Mouse (Mus musculus) kidney, embryonic 15.5 days (tissue): ENCODE measurements around the gene Vezf1. TPM values are rescaled to one million over a fixed set of nuclear protein-coding genes. Genes with fewer than 3 reads are reported as not detected.
"Not testable (repeated sequence)": the region's sequence is repeated elsewhere in the genome, so short reads cannot be mapped to it uniquely, and the experiment has no call there.

Experiments used
- ATAC-seq: fragments of 200-750 bp; cut with Nextera tagmentation; replicated peaks from 2 replicates; pipeline ENCODE4 v1.8.0; 2017; ENCODE audit warnings: moderate TSS enrichment; ENCODE audit not compliant: low FRiP score
- H3K27ac ChIP-seq: fragments of 300-500 bp; sonication (generic); 2 replicates; pipeline ENCODE4 v1.5.1; 2015; ENCODE audit warnings: mild to moderate bottlenecking, inconsistent platforms
- H3K27me3 ChIP-seq: fragments of 300-500 bp; sonication (generic); 2 replicates; pipeline ENCODE4 v1.6.1; 2015; ENCODE audit warnings: inconsistent platforms
- H3K36me3 ChIP-seq: fragments of 300-500 bp; sonication (generic); 2 replicates; pipeline ENCODE4 v1.6.1; 2015; ENCODE audit warnings: inconsistent platforms
- H3K4me1 ChIP-seq: fragments of 300-500 bp; sonication (generic); 2 replicates; pipeline ENCODE4 v1.6.1; 2015; ENCODE audit warnings: inconsistent platforms
- H3K4me2 ChIP-seq: fragments of 300-500 bp; sonication (generic); 2 replicates; pipeline ENCODE4 v1.6.1; 2015; ENCODE audit warnings: moderate library complexity, mild to moderate bottlenecking, inconsistent platforms
- H3K4me3 ChIP-seq: fragments of 300-500 bp; sonication (generic); replicated peaks from 2 replicates; pipeline ENCODE4 v1.5.1; 2015; ENCODE audit warnings: mild to moderate bottlenecking, inconsistent platforms
- H3K9ac ChIP-seq: fragments of 300-500 bp; sonication (generic); 2 replicates; pipeline ENCODE4 v1.6.1; 2015; ENCODE audit warnings: mild to moderate bottlenecking, inconsistent platforms
- H3K9me3 ChIP-seq: fragments of 300-500 bp; sonication (generic); replicated peaks from 2 replicates; pipeline ENCODE4 v1.6.1; 2016; ENCODE audit warnings: inconsistent platforms
- WGBS: fragments of 180-500 bp; shearing (Covaris S2); methylation state at CpG from one replicate; pipeline ENCODE4 v1.1.7; 2015; ENCODE audit warnings: mixed read lengths; 5-methylcytosine and 5-hydroxymethylcytosine counted together
- polyA plus RNA-seq: library from polyadenylated mRNA; unstranded; fragments of >200 nt; fragmentation: Nextera tagmentation; extraction: Ambion mirVana; gene quantifications from 2 replicates; pipeline ENCODE4 v1.2.1, GENCODE M21; 2015

Vezf1 gene
- polyA plus RNA-seq, 1 experiment from 2014 or later: 42.8 TPM

GRCm38 (mm10) chr11:88045159-88045558, 22.9 kb upstream of the Vezf1 start:
- H3K36me3 ChIP-seq: peaks cover 13% of the 10 kb centered on the region
- ATAC-seq, H3K4me2 ChIP-seq, H3K9ac ChIP-seq, H3K9me3 ChIP-seq, H3K4me3 ChIP-seq, H3K27me3 ChIP-seq, H3K27ac ChIP-seq: not testable (repeated sequence)
- 95% methylated on average over 3 of the region's 3 CpGs for WGBS
- H3K4me1 ChIP-seq: peaks cover 24% of the 10 kb centered on the region

- Histone ChIP-seq H3K36me3 (peaks cover 17% of the 10 kb centered on the region), H3K9me3 (0 out of 2 replicates have a peak, but pooled peaks cover 3% of the 10 kb centered on the region), H3K27me3 (no peaks in the 10 kb centered on the region), H3K27ac (0 out of 2 replicates have a peak overlapping the region, but pooled peaks have one; percentile 100), H3K4me3 (peak overlapping the region; percentile 99), H3K4me1 (peaks cover 28% of the 10 kb centered on the region), H3K9ac (peak overlapping the region; percentile 7; the same call in 1 of the 2 replicates), H3K4me2 (peak overlapping the region; percentile 63)
- no peak for ATAC-seq
- 84% methylated on average over 4 of the region's 4 CpGs for WGBS
These were observed 22.2 kb upstream of the Vezf1 start for GRCm38 (mm10) chr11:88045878-88046277.

DNA sequence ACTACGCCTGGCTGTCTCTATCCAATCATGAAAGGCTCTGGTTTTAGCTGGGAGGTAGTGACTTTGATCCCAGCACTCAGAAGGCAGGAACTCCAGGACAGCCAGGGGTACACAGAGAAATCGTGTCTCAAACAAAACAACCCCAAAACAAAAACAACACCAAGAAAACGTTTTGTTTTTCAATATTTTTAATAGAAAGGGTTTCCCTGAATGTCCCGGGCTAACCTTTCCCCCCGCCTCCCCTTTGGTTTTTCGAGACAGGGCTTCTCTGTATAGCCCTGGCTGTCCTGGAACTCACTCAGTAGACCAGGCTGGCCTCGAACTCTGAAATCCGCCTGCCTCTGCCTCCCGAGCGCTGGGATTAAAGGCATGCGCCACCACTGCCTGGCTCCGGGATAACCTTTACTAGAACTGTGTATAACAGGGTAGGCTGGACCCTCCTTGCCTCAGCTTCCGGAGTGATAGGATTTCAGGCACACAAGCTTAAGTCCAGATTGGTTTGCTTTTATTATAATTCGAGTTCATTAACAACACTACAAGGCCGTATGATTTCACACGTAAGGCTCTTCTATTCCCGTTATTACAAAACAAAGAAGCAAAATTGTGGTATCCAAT, 21.6 kb upstream of the Vezf1 start:
- Histone ChIP-seq H3K4me2 (peak overlapping the region; percentile 63), H3K36me3 (peaks cover 21% of the 10 kb centered on the region), H3K4me1 (peaks cover 31% of the 10 kb centered on the region), H3K27me3 (no peaks in the 10 kb centered on the region), H3K4me3 (peak overlapping the region; percentile 99), H3K27ac (peak overlapping the region; percentile 100), H3K9ac (peak overlapping the region; percentile 60), H3K9me3 (0 out of 2 replicates have a peak, but pooled peaks cover 3% of the 10 kb centered on the region)
- 55% methylated on average over 17 of the region's 17 CpGs for WGBS
- ATAC-seq: no peak

- ATAC-seq: peak; percentile 94
- Histone ChIP-seq H3K27ac (peak within 1 kb of the TSS; percentile 100), H3K9ac (peak within 1 kb of the TSS; percentile 100), H3K27me3 (no peaks in the 10 kb centered on the region), H3K36me3 (peaks cover 24% of the 10 kb centered on the region), H3K4me2 (peak within 1 kb of the TSS; percentile 63), H3K4me3 (peak within 1 kb of the TSS; percentile 99), H3K9me3 (0 out of 2 replicates have a peak, but pooled peaks cover 3% of the 10 kb centered on the region), H3K4me1 (peaks cover 31% of the 10 kb centered on the region)
- under 1% methylated on average over 59 of the region's 60 CpGs for WGBS
These were observed 20.9 kb upstream of the Vezf1 start, which contains the start of gene Srsf1 for GRCm38 (mm10) chr11:88046944-88047794. Gene Srsf1 (plus strand): TSS chr11:88047373.

DNA sequence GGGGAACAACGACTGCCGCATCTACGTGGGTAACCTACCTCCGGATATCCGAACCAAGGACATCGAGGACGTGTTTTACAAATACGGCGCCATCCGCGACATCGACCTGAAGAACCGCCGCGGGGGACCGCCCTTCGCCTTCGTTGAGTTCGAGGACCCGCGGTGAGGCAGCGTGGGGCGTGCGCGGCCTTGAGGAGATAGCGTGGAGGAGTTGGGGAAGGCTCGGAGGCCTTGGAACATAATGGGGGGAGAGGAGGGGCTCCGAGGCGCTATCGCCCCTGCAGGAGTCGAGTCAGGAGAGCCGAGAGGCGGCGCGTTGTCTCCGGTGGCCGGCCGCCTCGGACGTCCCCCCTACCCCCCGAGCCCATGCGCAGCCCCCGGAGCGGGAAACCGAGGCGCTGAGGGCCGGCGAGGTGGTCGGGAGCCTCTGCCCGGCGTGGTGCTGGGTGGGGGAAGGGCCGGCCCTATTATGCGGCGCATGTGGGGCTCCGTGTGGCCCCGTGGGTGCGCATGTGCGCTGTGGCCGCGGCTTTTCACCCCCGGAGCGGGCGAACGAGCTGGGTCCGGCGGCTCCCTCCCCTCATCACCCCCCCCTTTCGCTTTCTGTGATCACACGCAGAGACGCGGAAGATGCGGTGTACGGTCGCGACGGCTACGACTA, 20.1 kb upstream of the Vezf1 start:
- peak overlapping the region; percentile 100 for H3K27ac ChIP-seq
- peak overlapping the region; percentile 99 for H3K4me3 ChIP-seq
- H3K4me2 ChIP-seq: peak overlapping the region; percentile 63
- WGBS: under 1% methylated on average over 73 of the region's 76 CpGs
- H3K9ac ChIP-seq: peak overlapping the region; percentile 100
- peaks cover 36% of the 10 kb centered on the region for H3K4me1 ChIP-seq
- no peaks in the 10 kb centered on the region for H3K27me3 ChIP-seq
- 0 out of 2 replicates have a peak, but pooled peaks cover 3% of the 10 kb centered on the region for H3K9me3 ChIP-seq
- H3K36me3 ChIP-seq: peaks cover 32% of the 10 kb centered on the region
- peak; percentile 72 for ATAC-seq

DNA sequence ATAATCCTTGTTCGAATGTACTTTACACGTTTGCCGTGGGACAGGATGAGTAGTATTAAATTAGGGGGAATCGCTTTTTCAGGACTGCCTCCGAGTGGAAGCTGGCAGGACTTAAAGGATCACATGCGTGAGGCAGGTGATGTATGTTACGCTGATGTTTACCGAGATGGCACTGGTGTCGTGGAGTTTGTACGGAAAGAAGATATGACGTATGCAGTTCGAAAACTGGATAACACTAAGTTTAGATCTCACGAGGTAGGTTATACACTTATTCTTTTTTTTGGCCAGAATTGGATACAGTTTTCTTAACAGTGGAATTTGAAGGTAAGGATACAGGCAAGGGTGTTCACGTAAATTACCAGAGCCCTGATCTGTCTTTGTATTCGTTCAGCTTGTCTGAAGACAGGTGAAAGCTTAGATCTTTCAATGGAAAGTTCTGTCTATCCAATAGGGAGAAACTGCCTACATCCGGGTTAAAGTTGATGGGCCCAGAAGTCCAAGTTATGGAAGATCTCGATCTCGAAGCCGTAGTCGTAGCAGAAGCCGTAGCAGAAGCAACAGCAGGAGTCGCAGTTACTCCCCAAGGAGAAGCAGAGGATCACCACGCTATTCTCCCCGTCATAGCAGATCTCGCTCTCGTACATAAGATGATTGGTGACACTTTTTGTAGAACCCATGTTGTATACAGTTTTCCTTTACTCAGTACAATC, 19.0 kb upstream of the Vezf1 start:
- 20% methylated on average over 26 of the region's 26 CpGs for WGBS
- H3K36me3 ChIP-seq: peaks cover 38% of the 10 kb centered on the region
- H3K27ac ChIP-seq: no peak overlapping the region

GRCm38 (mm10) chr11:88049732-88050131, 18.3 kb upstream of the Vezf1 start:
- Histone ChIP-seq H3K27ac (no peak overlapping the region), H3K27me3 (no peaks in the 10 kb centered on the region), H3K4me3 (peak overlapping the region; percentile 99), H3K9ac (0 out of 2 replicates have a peak overlapping the region, but pooled peaks have one; percentile 100), H3K4me1 (peaks cover 36% of the 10 kb centered on the region), H3K36me3 (peaks cover 42% of the 10 kb centered on the region), H3K9me3 (no peaks in the 10 kb centered on the region), H3K4me2 (peak overlapping the region; percentile 63)
- ATAC-seq: no peak

More for the DNA sequence above, 19.0 kb upstream of the Vezf1 start:
- peak overlapping the region; percentile 100 for H3K9ac ChIP-seq
- H3K4me1 ChIP-seq: peaks cover 36% of the 10 kb centered on the region
- H3K9me3 ChIP-seq: no peaks in the 10 kb centered on the region
- no peaks in the 10 kb centered on the region for H3K27me3 ChIP-seq
- H3K4me3 ChIP-seq: peak overlapping the region; percentile 99
- peak overlapping the region; percentile 63 for H3K4me2 ChIP-seq
- ATAC-seq: no peak

GRCm38 (mm10) chr11:88052638-88053037, 15.4 kb upstream of the Vezf1 start:
- Histone ChIP-seq H3K4me3 (no peak overlapping the region), H3K9ac (no peak overlapping the region), H3K4me1 (peaks cover 25% of the 10 kb centered on the region), H3K27ac (no peak overlapping the region), H3K36me3 (peaks cover 51% of the 10 kb centered on the region), H3K9me3 (no peaks in the 10 kb centered on the region), H3K4me2 (no peak overlapping the region), H3K27me3 (no peaks in the 10 kb centered on the region)
- ATAC-seq: no peak
- 81% methylated on average over 4 of the region's 4 CpGs for WGBS

DNA sequence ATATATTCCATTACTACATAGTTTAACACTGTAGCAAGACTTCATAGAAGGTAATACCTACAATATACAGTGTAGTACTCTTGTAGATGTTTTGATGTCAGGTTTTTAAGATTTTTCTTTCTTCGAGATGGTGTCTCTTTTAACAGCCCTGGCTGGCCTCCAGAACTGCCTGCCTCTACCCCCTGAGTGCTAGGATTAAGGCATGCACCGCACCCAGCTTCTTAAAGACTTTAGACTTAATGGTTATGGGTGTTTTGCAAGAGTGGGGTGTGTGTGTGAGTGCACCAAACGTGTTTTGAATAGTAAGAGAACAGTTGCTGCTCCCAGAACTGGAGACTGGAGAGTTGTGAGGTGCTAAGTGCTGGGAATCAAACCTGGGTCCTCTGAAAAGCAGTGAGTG, 14.3 kb upstream of the Vezf1 start:
- no peak overlapping the region for H3K4me2 ChIP-seq
- H3K4me1 ChIP-seq: peaks cover 25% of the 10 kb centered on the region
- no peak overlapping the region for H3K4me3 ChIP-seq
- no peak for ATAC-seq
- H3K27ac ChIP-seq: no peak overlapping the region
- H3K9me3 ChIP-seq: no peaks in the 10 kb centered on the region
- 68% methylated on average over 3 of the region's 3 CpGs for WGBS
- no peaks in the 10 kb centered on the region for H3K27me3 ChIP-seq
- no peak overlapping the region for H3K9ac ChIP-seq
- H3K36me3 ChIP-seq: peaks cover 51% of the 10 kb centered on the region

- 76% methylated on average over 1 of the region's 1 CpGs for WGBS
- ATAC-seq: no peak
These were observed 13.5 kb upstream of the Vezf1 start for GRCm38 (mm10) chr11:88054589-88054988.

DNA sequence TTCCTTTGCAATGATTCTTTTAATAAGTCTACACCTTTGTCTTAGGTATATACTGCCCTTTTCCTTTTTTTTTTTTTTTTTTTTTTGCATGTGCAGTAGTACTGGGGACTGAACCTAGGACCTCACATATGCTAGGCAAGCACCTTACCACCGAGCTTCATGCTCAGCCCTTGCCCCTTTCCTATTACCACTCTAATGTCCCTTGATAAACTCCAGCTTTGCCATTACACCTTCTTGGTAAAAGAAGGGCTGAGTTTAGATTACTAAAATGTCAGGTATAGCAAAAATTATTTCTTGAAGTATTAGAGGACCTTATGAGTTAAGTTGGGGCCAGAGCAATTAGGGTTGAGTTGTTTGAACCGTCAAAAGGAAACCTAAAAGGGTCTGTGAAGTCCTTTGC, 12.3 kb upstream of the Vezf1 start:
- no peak for ATAC-seq
- H3K4me3 ChIP-seq: no peak overlapping the region
- no peaks in the 10 kb centered on the region for H3K27me3 ChIP-seq
- H3K27ac ChIP-seq: no peak overlapping the region
- H3K4me1 ChIP-seq: peaks cover 11% of the 10 kb centered on the region
- H3K36me3 ChIP-seq: peaks cover 35% of the 10 kb centered on the region
- H3K4me2 ChIP-seq: no peak overlapping the region
- 82% methylated on average over 2 of the region's 2 CpGs for WGBS
- no peaks in the 10 kb centered on the region for H3K9me3 ChIP-seq
- no peak overlapping the region for H3K9ac ChIP-seq

More at GRCm38 (mm10) chr11:88054589-88054988, 13.5 kb upstream of the Vezf1 start:
- H3K9ac ChIP-seq: no peak overlapping the region
- peaks cover 44% of the 10 kb centered on the region for H3K36me3 ChIP-seq
- H3K4me1 ChIP-seq: peaks cover 20% of the 10 kb centered on the region
- no peak overlapping the region for H3K4me2 ChIP-seq
- no peak overlapping the region for H3K27ac ChIP-seq
- H3K9me3 ChIP-seq: no peaks in the 10 kb centered on the region
- no peaks in the 10 kb centered on the region for H3K27me3 ChIP-seq
- no peak overlapping the region for H3K4me3 ChIP-seq
